Mouse (Mus musculus): ENCODE results near the gene Mst1r. TPM values are rescaled to one million over a fixed set of nuclear protein-coding genes. Genes with fewer than 3 reads are reported as not detected.
A peak's percentile ranks its signal among the peaks of the same experiment; 100 is the strongest.

The Mst1r gene
- polyA plus RNA-seq (2014; fragmentation: Nextera tagmentation; extraction: Ambion mirVana) = 0.51 and 1.5 TPM in 2 replicates

GRCm38 (mm10) chr9:107906252-107906966 lies at the start of gene Mst1r:
Gene Mst1r (plus strand): TSS chr9:107906873.
- peaks cover 6% of the 10 kb centered on the region for H3K36me3 ChIP-seq (ENCODE audit: control insufficient read depth, insufficient read depth, low read length)
- peak within 1 kb of the TSS; percentile 19; the same call in 1 of the 2 replicates for H3K4me3 ChIP-seq (ENCODE audit: low read depth, low read length)
- H3K27me3 ChIP-seq (ENCODE audit: control insufficient read depth, insufficient read depth, low read length) = no peaks in the 10 kb centered on the region
- peak; percentile 19; the same call in 1 of the 2 replicates for ATAC-seq (ENCODE audit: low read depth)
- H3K4me1 ChIP-seq (ENCODE audit: control insufficient read depth, insufficient read depth, low read length) = 0 out of 2 replicates have a peak, but pooled peaks cover 3% of the 10 kb centered on the region
- no peaks in the 10 kb centered on the region for H3K9me3 ChIP-seq (ENCODE audit: control insufficient read depth, low read length)
- H3K27ac ChIP-seq (ENCODE audit: low read depth, low read length) = no peak within 1 kb of the TSS
- WGBS = 21% methylated on average over 19 of the region's 19 CpGs
- peak within 1 kb of the TSS; percentile 37; the same call in 1 of the 2 replicates for H3K9ac ChIP-seq (replicated peaks; ENCODE audit: low read depth, low read length)
- H3K4me2 ChIP-seq (ENCODE audit: low read depth, low read length) = peak within 1 kb of the TSS; percentile 48

DNA sequence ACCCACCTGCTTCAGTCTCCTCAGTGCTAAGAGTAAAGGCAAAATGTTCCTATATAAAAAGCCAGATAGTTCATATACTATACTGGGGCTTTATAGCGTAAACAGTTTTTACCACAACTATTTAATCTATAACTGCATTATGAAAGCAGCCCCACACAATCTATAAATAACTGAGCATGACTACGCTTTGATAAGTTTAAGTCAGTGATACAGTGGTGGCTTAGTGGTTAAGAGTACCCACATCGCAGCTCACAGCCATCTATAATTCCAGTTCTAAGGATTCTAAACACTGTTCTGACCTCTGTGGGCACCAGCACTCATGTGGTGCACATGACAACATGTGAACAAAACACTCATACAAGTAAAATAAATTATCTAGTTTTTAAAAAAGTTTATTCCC lies 48.3 kb upstream of the Mst1r start:
- Histone ChIP-seq H3K27me3 (ENCODE audit: control insufficient read depth, insufficient read depth, low read length) (no peaks in the 10 kb centered on the region), H3K4me2 (ENCODE audit: low read depth, low read length) (no peak overlapping the region), H3K27ac (ENCODE audit: low read depth, low read length) (no peak overlapping the region), H3K9me3 (ENCODE audit: control insufficient read depth, low read length) (no peaks in the 10 kb centered on the region), H3K4me3 (ENCODE audit: low read depth, low read length) (no peak overlapping the region), H3K4me1 (ENCODE audit: control insufficient read depth, insufficient read depth, low read length) (no peaks in the 10 kb centered on the region), H3K36me3 (ENCODE audit: control insufficient read depth, insufficient read depth, low read length) (peaks cover 7% of the 10 kb centered on the region; the same call in 1 of the 2 replicates), H3K9ac (replicated peaks; ENCODE audit: low read depth, low read length) (no peak overlapping the region)
- 98% methylated on average over 3 of the region's 3 CpGs for WGBS
- no peak for ATAC-seq (ENCODE audit: low read depth)

DNA sequence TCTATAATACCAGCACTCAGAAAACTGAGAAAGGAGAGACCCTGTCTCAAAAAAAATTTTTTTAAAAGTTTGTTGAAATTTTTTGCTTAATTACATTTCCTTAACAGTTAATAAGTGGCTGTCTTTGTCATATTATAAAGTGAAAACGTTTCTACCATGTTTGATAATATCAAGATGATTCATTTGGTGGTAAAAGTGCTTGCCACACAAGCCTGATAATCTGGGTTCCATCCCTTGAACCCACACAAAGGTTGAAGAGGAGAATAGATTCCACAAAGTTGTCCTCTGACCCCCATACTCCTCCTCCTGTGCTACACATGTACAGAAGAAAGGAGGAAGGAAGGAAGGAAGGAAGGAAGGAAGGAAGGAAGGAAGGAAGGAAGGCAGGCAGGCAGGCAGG lies 42.2 kb upstream of the Mst1r start:
- H3K9ac ChIP-seq (replicated peaks; ENCODE audit: low read depth, low read length) = no peak overlapping the region
- ATAC-seq (ENCODE audit: low read depth) = no peak
- WGBS = 72% methylated on average over 1 of the region's 1 CpGs

GRCm38 (mm10) chr9:107866081-107866480 lies 40.6 kb upstream of the Mst1r start:
- Histone ChIP-seq H3K4me1 (ENCODE audit: control insufficient read depth, insufficient read depth, low read length) (peaks cover 5% of the 10 kb centered on the region), H3K36me3 (ENCODE audit: control insufficient read depth, insufficient read depth, low read length) (no peaks in the 10 kb centered on the region), H3K9ac (replicated peaks; ENCODE audit: low read depth, low read length) (no peak overlapping the region), H3K4me2 (ENCODE audit: low read depth, low read length) (no peak overlapping the region), H3K27ac (ENCODE audit: low read depth, low read length) (no peak overlapping the region), H3K9me3 (ENCODE audit: control insufficient read depth, low read length) (no peaks in the 10 kb centered on the region), H3K4me3 (ENCODE audit: low read depth, low read length) (no peak overlapping the region), H3K27me3 (ENCODE audit: control insufficient read depth, insufficient read depth, low read length) (no peaks in the 10 kb centered on the region)
- WGBS = 99% methylated on average over 2 of the region's 2 CpGs
- ATAC-seq (ENCODE audit: low read depth) = no peak

More for the DNA sequence above, 42.2 kb upstream of the Mst1r start:
- Histone ChIP-seq H3K4me2 (ENCODE audit: low read depth, low read length) (no peak overlapping the region), H3K27me3 (ENCODE audit: control insufficient read depth, insufficient read depth, low read length) (no peaks in the 10 kb centered on the region), H3K4me3 (ENCODE audit: low read depth, low read length) (no peak overlapping the region), H3K27ac (ENCODE audit: low read depth, low read length) (no peak overlapping the region), H3K4me1 (ENCODE audit: control insufficient read depth, insufficient read depth, low read length) (peaks cover 2% of the 10 kb centered on the region; the same call in 1 of the 2 replicates), H3K9me3 (ENCODE audit: control insufficient read depth, low read length) (no peaks in the 10 kb centered on the region), H3K36me3 (ENCODE audit: control insufficient read depth, insufficient read depth, low read length) (no peaks in the 10 kb centered on the region)

DNA sequence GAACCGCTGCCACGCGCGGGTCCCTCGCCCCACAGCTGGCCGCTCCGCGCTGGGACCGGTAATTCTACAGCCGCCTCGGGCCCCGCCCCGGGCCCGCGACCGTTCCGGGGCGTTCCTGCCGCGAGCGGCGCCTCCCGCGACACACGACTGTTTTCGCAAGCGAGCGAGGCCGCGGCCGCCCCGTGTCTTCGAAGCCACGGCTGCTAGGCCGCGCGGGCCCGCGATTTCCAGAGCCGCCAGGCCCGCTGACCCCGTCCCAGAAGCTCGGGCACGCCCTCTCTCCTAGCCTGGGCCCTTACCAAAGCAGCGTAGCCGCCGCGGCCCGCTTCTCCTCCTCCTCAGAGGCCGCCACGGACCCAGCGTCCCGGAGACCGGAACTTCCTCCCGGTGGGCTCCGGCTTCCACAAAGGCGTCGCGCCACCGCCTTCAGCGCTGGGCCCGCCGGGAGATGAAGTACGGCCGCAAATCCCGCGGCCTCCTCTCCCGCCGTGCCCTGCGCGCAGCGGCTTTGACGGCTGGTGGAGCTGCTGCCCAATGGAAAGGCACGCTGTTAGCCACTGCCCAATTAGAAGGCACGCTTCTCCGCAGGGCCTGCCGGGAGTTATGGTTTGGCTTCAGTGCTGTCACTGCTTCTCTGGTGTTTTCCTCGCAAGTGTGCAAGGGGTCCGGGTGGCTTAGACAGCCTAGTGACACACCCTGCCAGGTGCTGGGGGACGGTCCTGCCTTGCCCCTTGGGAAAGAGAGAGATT lies 34.1 kb upstream of the Mst1r start:
- Histone ChIP-seq H3K27me3 (ENCODE audit: control insufficient read depth, insufficient read depth, low read length) (no peaks in the 10 kb centered on the region), H3K4me3 (ENCODE audit: low read depth, low read length) (peak overlapping the region; percentile 99), H3K4me2 (ENCODE audit: low read depth, low read length) (peak overlapping the region; percentile 84), H3K4me1 (ENCODE audit: control insufficient read depth, insufficient read depth, low read length) (peaks cover 13% of the 10 kb centered on the region), H3K27ac (ENCODE audit: low read depth, low read length) (peak overlapping the region; percentile 87), H3K36me3 (ENCODE audit: control insufficient read depth, insufficient read depth, low read length) (no peaks in the 10 kb centered on the region), H3K9ac (replicated peaks; ENCODE audit: low read depth, low read length) (peak overlapping the region; percentile 94), H3K9me3 (ENCODE audit: control insufficient read depth, low read length) (no peaks in the 10 kb centered on the region)
- under 1% methylated on average over 79 of the region's 80 CpGs for WGBS
- ATAC-seq (ENCODE audit: low read depth) = peak; percentile 100

DNA sequence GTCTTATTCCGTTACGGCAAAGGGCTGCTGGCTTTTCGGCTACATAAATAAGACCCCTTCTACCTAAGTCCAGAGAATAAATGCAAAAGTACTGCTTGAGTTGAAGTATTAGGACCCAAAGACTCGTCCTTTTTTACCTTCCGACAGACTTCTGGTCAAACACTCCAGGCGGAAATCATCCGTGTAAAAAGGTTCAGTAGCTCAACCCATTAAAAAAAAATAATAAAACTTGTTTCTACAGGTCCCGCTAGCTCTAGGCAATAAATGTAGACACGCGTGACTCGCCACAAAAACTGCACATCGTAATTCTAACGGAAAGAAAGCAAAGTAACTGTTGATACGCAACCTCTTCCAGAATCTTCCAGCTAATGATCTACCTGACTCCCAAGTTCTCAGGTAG lies 33.5 kb upstream of the Mst1r start, which contains the start of gene Rbm6:
Rbm6 (minus strand) TSS at position 101 of the 400 bp plus-strand sequence.
- ATAC-seq (ENCODE audit: low read depth) = peak; percentile 7; the same call in 1 of the 2 replicates
- Histone ChIP-seq H3K27ac (ENCODE audit: low read depth, low read length) (peak within 1 kb of the TSS; percentile 87), H3K9me3 (ENCODE audit: control insufficient read depth, low read length) (no peaks in the 10 kb centered on the region), H3K9ac (replicated peaks; ENCODE audit: low read depth, low read length) (peak within 1 kb of the TSS; percentile 94), H3K4me3 (ENCODE audit: low read depth, low read length) (peak within 1 kb of the TSS; percentile 99), H3K4me2 (ENCODE audit: low read depth, low read length) (peak within 1 kb of the TSS; percentile 84), H3K4me1 (ENCODE audit: control insufficient read depth, insufficient read depth, low read length) (peaks cover 13% of the 10 kb centered on the region), H3K36me3 (ENCODE audit: control insufficient read depth, insufficient read depth, low read length) (no peaks in the 10 kb centered on the region), H3K27me3 (ENCODE audit: control insufficient read depth, insufficient read depth, low read length) (no peaks in the 10 kb centered on the region)
- 10% methylated on average over 14 of the region's 14 CpGs for WGBS

- H3K9me3 ChIP-seq (ENCODE audit: control insufficient read depth, low read length) = no peaks in the 10 kb centered on the region
- H3K36me3 ChIP-seq (ENCODE audit: control insufficient read depth, insufficient read depth, low read length) = no peaks in the 10 kb centered on the region
- no peak overlapping the region for H3K27ac ChIP-seq (ENCODE audit: low read depth, low read length)
- no peak overlapping the region for H3K9ac ChIP-seq (replicated peaks; ENCODE audit: low read depth, low read length)
- WGBS = 65% methylated on average over 4 of the region's 4 CpGs
- no peaks in the 10 kb centered on the region for H3K4me1 ChIP-seq (ENCODE audit: control insufficient read depth, insufficient read depth, low read length)
- no peaks in the 10 kb centered on the region for H3K27me3 ChIP-seq (ENCODE audit: control insufficient read depth, insufficient read depth, low read length)
- no peak overlapping the region for H3K4me2 ChIP-seq (ENCODE audit: low read depth, low read length)
- H3K4me3 ChIP-seq (ENCODE audit: low read depth, low read length) = no peak overlapping the region
- no peak for ATAC-seq (ENCODE audit: low read depth)
Measured at GRCm38 (mm10) chr9:107880411-107880810, 26.3 kb upstream of the Mst1r start.

DNA sequence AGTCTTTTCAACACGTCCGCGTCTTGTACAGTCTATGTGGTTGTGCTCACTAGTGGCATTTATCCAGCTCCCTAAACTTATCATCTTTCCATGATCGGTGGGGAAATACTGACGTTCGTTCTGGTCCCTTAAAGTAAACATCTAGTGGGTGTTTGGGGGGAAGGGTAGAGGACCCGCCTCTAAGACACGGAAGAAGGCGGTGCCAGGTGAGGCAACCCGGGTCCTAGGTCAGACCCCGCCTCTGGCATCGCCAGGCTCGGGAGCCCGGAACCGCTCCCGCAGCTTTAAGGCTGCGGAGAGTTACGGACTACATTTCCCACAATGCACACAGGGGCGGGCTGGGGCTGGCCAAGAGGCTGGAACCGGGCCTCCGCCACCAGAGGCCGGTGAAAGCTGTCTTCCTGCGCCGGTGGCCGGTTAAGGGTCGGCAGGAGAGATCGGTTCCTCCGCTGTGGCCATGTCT lies 18.8 kb upstream of the Mst1r start, which contains the start of gene Mon1a:
Mon1a (plus strand) TSS at position 348 of the 463 bp plus-strand sequence.
- H3K27me3 ChIP-seq (ENCODE audit: control insufficient read depth, insufficient read depth, low read length) = 0 out of 2 replicates have a peak, but pooled peaks cover 3% of the 10 kb centered on the region
- H3K4me3 ChIP-seq (ENCODE audit: low read depth, low read length) = peak within 1 kb of the TSS; percentile 84
- no peaks in the 10 kb centered on the region for H3K9me3 ChIP-seq (ENCODE audit: control insufficient read depth, low read length)
- no peaks in the 10 kb centered on the region for H3K36me3 ChIP-seq (ENCODE audit: control insufficient read depth, insufficient read depth, low read length)
- peak within 1 kb of the TSS; percentile 70 for H3K27ac ChIP-seq (ENCODE audit: low read depth, low read length)
- peak within 1 kb of the TSS; percentile 64 for H3K4me2 ChIP-seq (ENCODE audit: low read depth, low read length)
- ATAC-seq (ENCODE audit: low read depth) = peak; percentile 96
- peaks cover 5% of the 10 kb centered on the region; the same call in 1 of the 2 replicates for H3K4me1 ChIP-seq (ENCODE audit: control insufficient read depth, insufficient read depth, low read length)
- under 1% methylated on average over 28 of the region's 28 CpGs for WGBS
- peak within 1 kb of the TSS; percentile 74 for H3K9ac ChIP-seq (replicated peaks; ENCODE audit: low read depth, low read length)

Measured in neural tube, embryonic 14.5 days (tissue).